Mouse (Mus musculus) G1E (cell line): Measurements from ENCODE around the gene Naaladl1. TPM values are rescaled to one million over a fixed set of nuclear protein-coding genes. Genes with fewer than 3 reads are reported as not detected.
A peak's percentile ranks its signal among the peaks of the same experiment; 100 is the strongest.
"Not testable (repeated sequence)": the region's sequence is repeated elsewhere in the genome, so short reads cannot be mapped to it uniquely, and the experiment has no call there.

Experiments
- ATAC-seq: 2 replicates; pipeline ENCODE4 v1.8.0; 2016; ENCODE audit warnings: mild to moderate bottlenecking; ENCODE audit not compliant: insufficient number of reproducible peaks, poor library complexity, low FRiP score, severe bottlenecking; ENCODE audit errors: extremely low read depth
- DNase-seq: peaks from one replicate; pipeline ENCODE4 v3.0.0; 2012; ENCODE audit warnings: low spot score
- H3K27me3 ChIP-seq: 2 replicates; pipeline ENCODE4 v1.6.1; 2012; ENCODE audit warnings: mild to moderate bottlenecking, low read length, inconsistent platforms; ENCODE audit not compliant: insufficient read depth
- H3K36me3 ChIP-seq: replicated peaks from 2 replicates; pipeline ENCODE3; 2012; ENCODE audit warnings: mild to moderate bottlenecking, inconsistent platforms
- H3K4me1 ChIP-seq: 2 replicates; pipeline ENCODE4 v1.6.1; 2012; ENCODE audit warnings: low read depth, low read length, inconsistent platforms, mixed read lengths; ENCODE audit not compliant: insufficient read depth
- H3K4me3 ChIP-seq: 2 replicates; pipeline ENCODE4 v1.5.1; 2012; ENCODE audit warnings: low read depth, mild to moderate bottlenecking, inconsistent platforms, low read length, moderate library complexity, mixed read lengths
- H3K9me3 ChIP-seq: replicated peaks from 2 replicates; pipeline ENCODE4 v1.6.1; 2012; ENCODE audit warnings: inconsistent platforms
- CTCF ChIP-seq: IDR thresholded peaks from 2 replicates; pipeline ENCODE4 v1.5.1; 2012; ENCODE audit warnings: low read depth, low read length, inconsistent platforms, mixed read lengths
- GATA1 ChIP-seq: IDR thresholded peaks from 2 replicates; pipeline ENCODE4 v1.6.1; 2012; ENCODE audit warnings: borderline replicate concordance, low read length, inconsistent platforms, mixed read lengths
- GATA2 ChIP-seq: IDR thresholded peaks from 2 replicates; pipeline ENCODE4 v1.6.1; 2012; ENCODE audit warnings: low read depth, low read length, inconsistent platforms, borderline replicate concordance
- POLR2AphosphoS5 ChIP-seq: IDR thresholded peaks from 2 replicates; pipeline ENCODE4 v1.6.1; 2012; ENCODE audit warnings: low read depth, low read length, inconsistent platforms; ENCODE audit not compliant: insufficient replicate concordance
- TAL1 ChIP-seq: conservative IDR thresholded peaks from 2 replicates; pipeline ENCODE4 v1.6.1; 2012; ENCODE audit warnings: low read depth, low read length, inconsistent platforms, mixed read lengths
- polyA plus RNA-seq: library from polyadenylated mRNA; stranded (reverse); fragments of >175 nt; gene quantifications from 2 replicates; pipeline ENCODE4 v1.2.3, GENCODE M21; 2012
- total RNA-seq, 2 experiments: library from RNA; stranded (forward) in 1 of 2; stranded (reverse) in 1 of 2; fragments of 200-1000 nt in 1 of 2; fragments of >200 nt in 1 of 2; fragmentation: Nextera tagmentation in 1 of 2; gene quantifications; 2 replicates each; pipeline ENCODE4 v1.2.3; 2014 to 2017

Naaladl1 gene
- total and polyA plus RNA-seq, 3 experiments: 0.36 to 1.1 (median 0.44) TPM

DNA sequence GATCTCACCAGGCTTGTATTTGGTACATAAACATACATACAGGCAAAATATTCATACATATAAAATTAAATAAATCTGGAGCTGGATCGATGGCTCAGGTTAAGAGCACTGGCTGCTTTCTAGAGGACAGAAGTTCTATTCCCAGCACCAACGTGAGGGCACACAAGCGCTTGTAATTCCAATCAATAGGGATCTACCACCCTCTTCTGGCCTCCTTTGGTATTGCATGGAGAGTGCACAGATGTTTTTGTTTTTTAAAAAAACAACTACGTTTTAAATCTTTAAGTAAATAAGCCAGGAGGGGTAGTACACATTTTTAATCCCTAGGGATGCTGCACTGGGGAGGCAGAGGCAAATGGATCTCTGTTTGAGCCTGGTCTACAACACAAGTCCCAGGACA, 20.7 kb downstream of the Naaladl1 start:
- Histone ChIP-seq H3K27me3 (no peaks in the 10 kb centered on the region), H3K36me3 (peaks cover 30% of the 10 kb centered on the region), H3K9me3 (no peaks in the 10 kb centered on the region), H3K4me3 (no peak overlapping the region), H3K4me1 (peaks cover 37% of the 10 kb centered on the region)
- TF ChIP-seq CTCF (peak; percentile 45; the same call in 1 of the 2 replicates), GATA1 (no peak)
- ATAC-seq: no peak
- DNase-seq: no peak

DNA sequence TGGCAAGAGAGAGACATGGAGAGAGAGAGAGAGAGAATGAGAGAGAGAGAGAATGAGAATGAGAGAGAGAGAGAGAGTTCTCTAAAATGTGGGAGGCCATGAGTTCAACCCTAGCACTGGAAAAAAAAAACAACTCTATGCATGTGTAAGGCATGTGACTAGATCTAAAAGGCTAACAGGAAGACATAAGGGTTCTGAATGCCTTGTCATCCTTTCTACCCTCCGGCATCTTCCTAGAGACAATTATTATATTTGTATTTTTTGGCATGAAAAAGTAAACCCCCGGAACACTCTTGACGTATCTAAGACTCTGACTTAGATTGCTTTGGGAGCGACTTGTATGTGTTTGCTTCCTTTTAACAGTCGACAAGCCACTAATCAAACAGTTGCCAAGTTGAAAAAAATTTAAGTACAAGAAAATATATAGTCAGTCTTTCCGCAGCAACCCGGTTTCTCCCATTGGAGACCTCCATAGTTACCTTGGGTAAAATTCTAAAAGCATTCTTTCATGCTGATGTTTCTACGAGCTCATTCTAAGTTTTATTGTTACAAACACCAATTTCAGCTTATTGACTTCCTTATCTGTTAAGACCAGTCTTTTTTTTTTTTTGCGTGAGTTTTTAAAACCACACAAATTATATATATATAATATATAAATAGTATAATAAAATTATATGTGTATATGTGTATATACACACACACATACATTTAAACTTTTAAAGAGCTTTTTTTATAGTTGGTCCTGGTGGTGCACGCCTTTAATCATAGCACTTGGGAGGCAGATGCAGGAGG, 21.4 kb downstream of the Naaladl1 start:
- H3K4me3 ChIP-seq: peak overlapping the region; percentile 72
- DNase-seq (no peak), ATAC-seq (no peak)
- TF ChIP-seq TAL1 (no peak), POLR2AphosphoS5 (no peak), GATA1 (no peak), GATA2 (no peak), CTCF (no peak)
- H3K36me3 ChIP-seq: peaks cover 27% of the 10 kb centered on the region
- H3K27me3 ChIP-seq: no peaks in the 10 kb centered on the region
- no peaks in the 10 kb centered on the region for H3K9me3 ChIP-seq
- peaks cover 41% of the 10 kb centered on the region for H3K4me1 ChIP-seq

DNA sequence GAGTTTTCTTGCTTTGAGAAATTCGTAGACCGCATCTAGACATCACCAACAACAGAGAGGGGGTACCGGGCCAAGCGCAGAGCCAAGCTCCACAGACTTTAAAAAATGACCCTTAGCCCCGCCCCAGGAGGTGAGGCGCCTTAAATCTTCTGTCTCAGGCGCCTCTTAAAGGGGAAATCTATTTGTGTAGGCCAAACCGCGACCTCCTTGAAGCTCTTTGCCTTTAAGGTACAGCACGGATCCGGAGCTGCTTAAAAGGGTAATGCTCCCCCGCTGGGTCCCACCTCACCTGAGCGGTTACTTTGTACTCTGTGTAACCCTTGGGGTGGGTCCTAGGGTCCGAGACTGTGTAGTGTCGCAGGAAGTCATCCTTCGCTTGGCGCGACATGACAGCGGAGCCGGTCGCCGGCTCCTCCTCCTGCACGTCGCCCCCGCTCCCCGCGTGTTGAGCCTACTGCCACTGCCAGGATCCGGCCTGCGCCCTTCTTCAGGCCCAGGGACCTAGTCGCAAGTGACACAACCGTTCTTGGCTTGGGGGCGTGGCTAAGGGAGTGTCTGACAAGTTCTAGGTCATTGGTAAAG, 22.3 kb downstream of the Naaladl1 start, which contains the start of gene Snx15:
Gene Snx15 (minus strand): TSS at position 545 of the 582 bp plus-strand sequence.
- TF ChIP-seq CTCF (no peak), GATA2 (no peak), TAL1 (no peak), GATA1 (no peak)
- H3K4me1 ChIP-seq: peaks cover 50% of the 10 kb centered on the region
- peak within 1 kb of the TSS; percentile 72 for H3K4me3 ChIP-seq
- peaks cover 20% of the 10 kb centered on the region for H3K36me3 ChIP-seq
- no peaks in the 10 kb centered on the region for H3K9me3 ChIP-seq
- peak; percentile 83 for ATAC-seq
- peak; percentile 86 for DNase-seq
- no peaks in the 10 kb centered on the region for H3K27me3 ChIP-seq

DNA sequence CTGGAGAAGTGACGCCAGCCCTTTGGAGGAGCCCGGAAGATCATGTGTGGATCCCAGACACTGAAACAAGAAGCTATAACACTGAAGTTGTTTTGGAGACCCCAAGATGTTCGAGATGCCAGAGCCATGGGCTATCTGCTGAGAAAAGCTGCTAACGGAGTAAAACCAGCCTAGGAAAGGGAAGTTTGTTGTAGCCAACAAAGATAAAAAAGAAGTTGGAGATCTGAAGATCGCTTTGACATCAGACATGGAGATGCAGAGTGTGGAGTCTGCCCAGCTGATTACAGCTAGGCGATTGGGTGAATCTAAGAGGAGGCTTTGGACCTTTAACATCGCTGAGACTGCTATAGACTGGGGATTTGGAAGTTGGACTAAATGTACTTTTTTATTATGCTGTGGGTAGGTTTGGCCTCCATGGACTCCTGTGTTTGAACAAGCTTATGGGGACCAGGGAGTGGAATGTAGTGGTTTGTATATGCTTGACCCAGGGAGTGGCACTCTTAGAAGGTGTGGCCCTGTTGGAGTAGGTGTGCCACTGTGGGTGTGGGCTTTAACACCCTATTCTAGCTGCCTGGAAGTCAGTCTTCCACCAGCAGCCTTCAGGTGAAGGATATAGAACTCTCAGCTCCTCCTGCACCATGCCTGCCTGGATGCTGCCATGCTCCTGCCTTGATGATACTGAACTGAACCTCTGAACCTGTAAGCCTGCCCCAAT, 25.0 kb downstream of the Naaladl1 start:
- H3K4me3 ChIP-seq, H3K27me3 ChIP-seq, ATAC-seq, DNase-seq, H3K9me3 ChIP-seq: not testable (repeated sequence)
- H3K4me1 ChIP-seq: peaks cover 54% of the 10 kb centered on the region
- H3K36me3 ChIP-seq: peaks cover 30% of the 10 kb centered on the region

DNA sequence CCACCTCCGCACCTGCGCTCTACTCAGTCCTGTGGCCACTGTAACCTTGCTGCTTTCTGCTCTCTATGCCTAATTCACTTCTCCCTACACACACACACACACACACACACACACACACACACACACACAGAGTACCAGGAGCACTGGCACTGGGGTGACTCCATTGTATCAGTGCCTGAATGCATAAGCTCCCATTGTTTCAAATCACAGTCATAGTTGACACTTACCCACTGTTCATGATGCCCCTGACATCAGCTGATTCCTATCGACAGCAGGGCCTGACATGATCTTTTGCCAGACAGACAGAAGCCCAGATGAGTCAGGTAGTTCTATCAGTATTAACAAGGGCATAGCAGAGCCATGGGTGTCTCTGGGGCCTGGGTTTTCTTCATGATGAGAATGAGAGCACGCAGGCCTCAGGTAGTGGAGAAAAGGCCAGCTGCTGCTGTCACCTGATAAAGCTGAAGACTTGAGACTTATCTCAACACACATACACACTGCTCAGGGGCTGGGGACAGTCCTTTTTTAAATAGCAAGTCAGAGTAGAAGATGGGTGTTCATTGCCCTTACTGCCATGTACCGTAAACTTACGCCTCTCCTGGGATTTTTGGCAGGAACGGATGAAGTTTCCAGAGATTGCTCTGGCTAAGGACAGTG, 26.7 kb downstream of the Naaladl1 start:
- ATAC-seq: no peak
- Histone ChIP-seq H3K4me1 (peaks cover 47% of the 10 kb centered on the region), H3K36me3 (peaks cover 45% of the 10 kb centered on the region), H3K9me3 (no peaks in the 10 kb centered on the region), H3K4me3 (no peak overlapping the region), H3K27me3 (no peaks in the 10 kb centered on the region)
- TF ChIP-seq POLR2AphosphoS5 (no peak), TAL1 (peak; percentile 30; the same call in 1 of the 2 replicates), GATA2 (no peak), CTCF (no peak)
- DNase-seq: no peak

DNA sequence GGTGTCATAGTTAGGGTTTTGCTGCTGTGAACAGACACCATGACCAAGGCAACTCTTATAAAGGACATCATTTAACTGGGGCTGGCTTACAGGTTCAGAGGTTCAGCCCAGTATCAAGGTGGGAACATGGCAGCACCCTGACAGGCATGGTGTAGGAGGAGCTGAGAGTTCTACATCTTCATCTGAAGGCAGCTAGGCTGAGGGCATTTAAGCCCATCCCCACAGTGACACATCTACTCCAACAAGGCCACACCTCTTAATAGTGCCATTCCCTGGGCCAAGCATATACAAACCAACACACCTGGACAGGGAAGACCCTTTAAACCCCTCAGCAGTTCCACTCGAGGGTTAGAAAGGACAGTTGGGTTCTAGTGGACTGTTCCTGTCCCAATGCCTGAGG, 27.6 kb downstream of the Naaladl1 start:
- H3K9me3 ChIP-seq, DNase-seq, H3K4me3 ChIP-seq, ATAC-seq, H3K27me3 ChIP-seq: not testable (repeated sequence)
- Histone ChIP-seq H3K36me3 (peaks cover 53% of the 10 kb centered on the region), H3K4me1 (peaks cover 47% of the 10 kb centered on the region)
